Mouse (Mus musculus) embryonic stem cell, embryonic (primary cell): ENCODE measurements around the gene Slc30a7.

ENCODE experiments used
- CTCF ChIA-PET, 4 experiments: fragments of 300-600 bp in 2 of 4; fragments of 350-600 bp in 2 of 4; sonication (Branson Sonifier 250); formaldehyde crosslinking; loops; one replicate each; lab custom pipeline; 2022; ENCODE audit warnings: inconsistent platforms in 2 of 4; lab: Charles Lee
- POLR2A ChIA-PET, 4 experiments: fragments of 300-600 bp in 2 of 4; fragments of 350-600 bp in 2 of 4; sonication (Branson Sonifier 250); formaldehyde crosslinking; loops; one replicate each; lab custom pipeline; 2022; ENCODE audit warnings: antibody characterized with exemption in 4 of 4, inconsistent platforms in 1 of 4; lab: Charles Lee

The Slc30a7 gene

DNA sequence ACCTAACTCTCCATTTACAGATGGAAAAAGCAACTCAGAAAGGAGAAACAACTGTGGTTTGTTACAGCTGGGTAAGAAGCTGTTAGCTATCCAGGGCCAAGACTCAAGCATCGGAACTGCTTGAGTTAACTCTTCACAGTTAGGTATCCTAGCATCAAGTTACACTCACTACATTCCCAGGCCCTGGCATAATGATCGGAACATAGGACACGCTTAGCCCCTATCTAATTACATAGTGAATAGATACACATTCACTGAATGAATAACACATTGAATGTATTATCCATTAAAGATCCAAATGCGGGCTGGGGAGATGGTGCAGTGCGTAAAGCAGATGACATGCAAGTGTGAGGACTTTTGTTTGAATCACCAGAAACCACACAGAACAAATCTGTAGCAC, 43.1 kb downstream of the Slc30a7 start:
- POLR2A ChIA-PET = interaction anchor here in 1 of 4 experiments (0.5 to 0.6 kb wide), 2 partner anchors 59 to 116 kb away, joined by 3 read pairs; no protein-coding TSS in a partner anchor
- CTCF ChIA-PET = no interaction called here

DNA sequence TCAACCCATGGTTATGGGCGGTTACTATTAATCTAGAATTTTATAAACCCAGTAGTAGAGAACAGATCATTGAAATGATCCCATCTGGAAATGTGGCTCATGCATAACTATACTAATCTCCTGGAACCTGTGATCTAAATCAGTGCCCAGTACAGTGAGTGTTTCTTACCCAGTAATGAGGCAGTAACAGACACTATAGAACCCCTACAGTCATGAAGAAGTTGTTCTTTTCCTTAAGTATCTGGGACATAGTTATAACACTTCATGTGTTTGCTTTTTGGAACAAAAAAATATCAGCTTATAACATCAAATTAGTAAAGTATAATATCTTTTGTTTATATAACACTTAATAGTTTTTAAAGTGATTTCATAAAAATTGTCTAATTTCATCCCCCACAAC, 43.6 kb downstream of the Slc30a7 start:
- CTCF ChIA-PET = no interaction called here
- POLR2A ChIA-PET = interaction anchor here in 1 of 4 experiments (0.6 kb wide), 1 partner anchor 59 kb away, joined by 3 read pairs; no protein-coding TSS in a partner anchor

- CTCF ChIA-PET = interaction anchor here in 1 of 4 experiments (0.6 kb wide), 1 partner anchor 34 kb away, joined by 5 read pairs; no protein-coding TSS in a partner anchor
- POLR2A ChIA-PET = interaction anchor here in 2 of 4 experiments (0.7 to 1.1 kb wide), 4 partner anchors 17 to 152 kb away, joined by 3 read pairs; no protein-coding TSS in a partner anchor
Measured at GRCm38 (mm10) chr3:115962028-115962415, 45.2 kb downstream of the Slc30a7 start.

DNA sequence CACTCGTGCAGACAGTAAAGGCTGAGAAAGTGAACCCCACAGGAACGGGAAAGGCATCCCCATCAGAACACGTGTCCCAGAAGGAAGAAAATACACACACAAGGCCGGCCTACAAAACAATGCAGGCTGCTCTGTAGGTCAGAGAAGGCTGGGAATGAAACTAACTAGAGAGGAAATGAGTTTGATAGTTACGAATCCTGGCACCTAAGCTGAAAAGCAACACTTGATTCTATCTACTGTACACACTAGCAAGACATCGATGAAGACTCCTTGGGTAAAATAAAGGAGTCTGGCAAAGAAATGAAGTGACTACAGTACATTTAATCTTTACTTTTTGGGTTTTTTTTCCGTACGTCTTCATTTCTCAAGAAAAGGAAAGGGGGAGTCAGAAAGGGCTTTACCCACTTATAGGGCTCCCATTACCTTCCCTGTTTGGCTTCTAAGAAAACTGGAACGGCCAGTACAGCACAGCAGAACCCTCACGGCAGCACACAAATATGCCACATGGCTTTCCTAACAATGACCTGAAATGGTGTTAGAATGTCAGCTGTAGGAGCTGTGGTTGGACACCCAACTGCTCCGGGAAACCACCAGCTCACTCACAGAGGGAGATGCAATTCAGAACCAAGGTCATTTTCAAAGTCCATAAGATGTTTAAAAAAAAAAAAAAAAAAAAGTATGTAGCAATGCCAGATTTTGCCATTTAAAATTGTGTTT, 45.7 kb downstream of the Slc30a7 start:
- ChIA-PET CTCF (interaction anchor here in 1 of 4 experiments (0.6 kb wide), 1 partner anchor 34 kb away, joined by 5 read pairs; no protein-coding TSS in a partner anchor), POLR2A (interaction anchor here in 2 of 4 experiments (0.6 to 1.1 kb wide), 5 partner anchors 17 to 726 kb away, joined by 3 to 6 read pairs (median 3); no protein-coding TSS in a partner anchor)

GRCm38 (mm10) chr3:115957223-115957622, 50.0 kb downstream of the Slc30a7 start:
- POLR2A ChIA-PET = interaction anchor here in 1 of 4 experiments (1.2 kb wide), 1 partner anchor 18 kb away, joined by 3 read pairs; no protein-coding TSS in a partner anchor

GRCm38 (mm10) chr3:115953088-115953487, 54.1 kb downstream of the Slc30a7 start:
- CTCF ChIA-PET = no interaction called here
- POLR2A ChIA-PET = interaction anchor here in 1 of 4 experiments (0.6 kb wide), 1 partner anchor 307 kb away, joined by 6 read pairs; no protein-coding TSS in a partner anchor

More at GRCm38 (mm10) chr3:115957223-115957622, 50.0 kb downstream of the Slc30a7 start:
- CTCF ChIA-PET = interaction anchor here in 1 of 4 experiments (0.6 kb wide), 1 partner anchor 1156 kb away, joined by 4 read pairs; no protein-coding TSS in a partner anchor

DNA sequence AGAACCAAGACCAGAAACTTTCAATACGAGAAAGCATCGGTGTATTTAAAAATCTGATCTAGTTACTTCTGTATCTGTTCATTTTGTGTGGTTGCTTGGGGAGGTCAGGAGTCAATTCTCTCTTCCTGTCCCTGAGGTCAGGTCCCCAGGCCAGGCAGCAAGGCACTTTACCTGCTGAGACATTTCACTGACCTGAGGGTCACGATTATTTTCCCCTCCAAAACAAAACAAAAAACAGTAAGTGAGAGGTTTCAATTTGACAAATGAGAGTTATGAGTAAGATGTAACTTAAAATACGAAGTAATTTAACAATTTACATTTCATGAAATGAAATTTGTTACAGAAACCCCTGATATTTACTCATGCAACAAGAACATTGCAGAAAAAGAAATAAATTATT, 54.9 kb downstream of the Slc30a7 start:
- POLR2A ChIA-PET = no interaction called here
- CTCF ChIA-PET = no interaction called here

DNA sequence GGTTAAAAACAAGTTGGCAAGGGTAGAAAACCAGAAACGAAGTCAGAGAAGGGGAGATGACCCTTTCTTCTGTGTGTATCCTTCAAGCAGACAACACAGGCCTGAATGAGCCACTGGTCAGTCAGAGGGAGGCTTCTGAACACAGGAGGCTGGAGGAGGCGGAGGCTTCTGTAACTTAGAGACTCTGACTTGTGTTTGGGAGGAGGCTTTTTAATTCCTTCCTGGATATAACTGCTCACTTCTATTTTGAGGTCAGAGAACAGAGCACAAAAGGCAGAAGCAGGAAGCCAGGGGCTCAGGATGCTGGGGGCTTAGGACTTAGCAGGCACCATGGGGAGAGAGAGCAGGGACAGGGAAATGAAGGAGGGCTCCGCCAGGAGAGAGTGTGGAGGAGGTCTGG, 56.0 kb downstream of the Slc30a7 start:
- CTCF ChIA-PET = no interaction called here
- POLR2A ChIA-PET = no interaction called here

GRCm38 (mm10) chr3:115949921-115950877, 57.0 kb downstream of the Slc30a7 start:
- ChIA-PET CTCF (interaction anchor here in 1 of 4 experiments (1.7 kb wide), 1 partner anchor 13 kb away, joined by 5 read pairs; no protein-coding TSS in a partner anchor), POLR2A (no interaction called here)

- POLR2A ChIA-PET = no interaction called here
- CTCF ChIA-PET = interaction anchor here in 1 of 4 experiments (1.7 kb wide), 1 partner anchor 12 kb away, joined by 5 read pairs; no protein-coding TSS in a partner anchor
Measured at GRCm38 (mm10) chr3:115949220-115949920, 57.8 kb downstream of the Slc30a7 start.

GRCm38 (mm10) chr3:115946272-115946671, 60.9 kb downstream of the Slc30a7 start:
- ChIA-PET CTCF (interaction anchor here in 1 of 4 experiments (1.4 kb wide), 1 partner anchor 9 kb away, joined by 4 read pairs; no protein-coding TSS in a partner anchor), POLR2A (interaction anchor here in 1 of 4 experiments (2.2 kb wide), 1 partner anchor 10 kb away, joined by 6 read pairs; no protein-coding TSS in a partner anchor)

- POLR2A ChIA-PET = interaction anchor here in 1 of 4 experiments (0.6 kb wide), 1 partner anchor 18 kb away, joined by 3 read pairs; no protein-coding TSS in a partner anchor
- CTCF ChIA-PET = no interaction called here
Measured at GRCm38 (mm10) chr3:115944376-115944775, 62.8 kb downstream of the Slc30a7 start.

DNA sequence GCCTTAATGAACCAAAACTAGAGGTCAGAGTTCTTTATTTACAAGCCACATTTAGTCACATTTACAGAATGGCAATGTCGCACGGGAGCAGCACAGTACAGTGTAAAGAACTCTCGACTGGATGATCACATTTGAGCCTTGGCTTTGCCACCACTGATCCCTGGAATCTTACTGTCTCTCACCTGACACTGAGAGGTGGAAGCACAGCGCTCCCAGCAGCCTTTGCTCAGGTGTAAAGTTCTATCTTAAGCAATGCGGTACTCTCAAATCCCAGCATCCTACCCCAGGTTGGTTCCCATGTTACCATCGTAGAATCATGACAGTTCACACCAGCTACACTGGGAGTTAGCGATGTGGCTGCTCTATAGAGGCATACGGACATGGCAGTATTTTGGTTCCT, 65.7 kb downstream of the Slc30a7 start:
- ChIA-PET POLR2A (no interaction called here), CTCF (no interaction called here)

- ChIA-PET CTCF (no interaction called here), POLR2A (no interaction called here)
Measured at GRCm38 (mm10) chr3:115940510-115940909, 66.7 kb downstream of the Slc30a7 start.

GRCm38 (mm10) chr3:115937807-115938206, 69.4 kb downstream of the Slc30a7 start:
- CTCF ChIA-PET = interaction anchor here (0.5 to 3.1 kb wide), 15 partner anchors 12 to 390 kb away, joined by 3 to 20 read pairs (median 6); partner anchors contain the start of genes Dph5 (in 1 of the 4) and S1pr1 (in 1 of the 4)
- POLR2A ChIA-PET = interaction anchor here in 3 of 4 experiments (0.6 to 2.2 kb wide), 4 partner anchors 9 to 295 kb away, joined by 4 to 6 read pairs (median 6); partner anchors contain the start of genes Dph5 (in 1 of the 3) and S1pr1 (in 1 of the 3)

GRCm38 (mm10) chr3:115936734-115937599, 70.2 kb downstream of the Slc30a7 start:
- ChIA-PET CTCF (interaction anchor here (0.5 to 3.1 kb wide), 32 partner anchors 9 to 899 kb away, joined by 3 to 20 read pairs (median 4); partner anchors contain the start of genes Dph5 (in 2 of the 4) and S1pr1 (in 1 of the 4)), POLR2A (interaction anchor here (0.6 to 2.2 kb wide), 9 partner anchors 10 to 276 kb away, joined by 3 to 6 read pairs (median 4); partner anchors contain the start of genes Dph5 (in 2 of the 4) and S1pr1 (in 1 of the 4))
